Mouse (Mus musculus) lung, embryonic 16.5 days (tissue): ENCODE data around the gene Rufy2. TPM values are rescaled to one million over a fixed set of nuclear protein-coding genes. Genes with fewer than 3 reads are reported as not detected.
A peak's percentile ranks its signal among the peaks of the same experiment; 100 is the strongest.

Experiments used
- ATAC-seq: fragments of 200-750 bp; cut with Nextera tagmentation; 2 replicates; pipeline ENCODE4 v1.8.0; 2017; ENCODE audit warnings: low read depth, mild to moderate bottlenecking, moderate library complexity
- H3K27ac ChIP-seq: fragments of 300-500 bp; sonication (generic); 2 replicates; pipeline ENCODE4 v1.5.1; 2014; ENCODE audit warnings: mild to moderate bottlenecking, control low read depth, low read length
- H3K27me3 ChIP-seq: fragments of 300-500 bp; sonication (generic); 2 replicates; pipeline ENCODE4 v1.6.1; 2014; ENCODE audit warnings: low read depth, low read length, mixed read lengths; ENCODE audit not compliant: control insufficient read depth, insufficient read depth
- H3K36me3 ChIP-seq: fragments of 300-500 bp; sonication (generic); 2 replicates; pipeline ENCODE4 v1.6.1; 2014; ENCODE audit warnings: low read length; ENCODE audit not compliant: control insufficient read depth, insufficient read depth
- H3K4me1 ChIP-seq: fragments of 300-500 bp; sonication (generic); replicated peaks from 2 replicates; pipeline ENCODE4 v1.6.1; 2014; ENCODE audit warnings: low read length, mixed read lengths; ENCODE audit not compliant: control insufficient read depth, insufficient read depth
- H3K4me2 ChIP-seq: fragments of 300-500 bp; sonication (generic); 2 replicates; pipeline ENCODE4 v1.6.1; 2014; ENCODE audit warnings: low read depth, low read length, control low read depth
- H3K4me3 ChIP-seq: fragments of 300-500 bp; sonication (generic); 2 replicates; pipeline ENCODE4 v1.5.1; 2014; ENCODE audit warnings: mild to moderate bottlenecking, low read length, control low read depth
- H3K9ac ChIP-seq: fragments of 300-500 bp; sonication (generic); 2 replicates; pipeline ENCODE4 v1.6.1; 2014; ENCODE audit warnings: low read length, control low read depth
- H3K9me3 ChIP-seq: fragments of 300-500 bp; sonication (generic); 2 replicates; pipeline ENCODE4 v1.6.1; 2016; ENCODE audit warnings: low read length; ENCODE audit not compliant: control insufficient read depth
- WGBS: fragments of 180-500 bp; shearing (Covaris S2); extraction: QIAGEN DNeasy Blood & Tissue Kit; methylation state at CpG from one replicate; pipeline ENCODE4 v1.1.7; 2014; 5-methylcytosine and 5-hydroxymethylcytosine counted together
- polyA plus RNA-seq: library from polyadenylated mRNA; unstranded; fragments of >200 nt; fragmentation: Nextera tagmentation; extraction: Ambion mirVana; gene quantifications from 2 replicates; pipeline ENCODE4 v1.2.1, GENCODE M21; 2015

Gene Rufy2
- polyA plus RNA-seq, 1 experiment from 2014 or later, result 16.5 TPM

DNA sequence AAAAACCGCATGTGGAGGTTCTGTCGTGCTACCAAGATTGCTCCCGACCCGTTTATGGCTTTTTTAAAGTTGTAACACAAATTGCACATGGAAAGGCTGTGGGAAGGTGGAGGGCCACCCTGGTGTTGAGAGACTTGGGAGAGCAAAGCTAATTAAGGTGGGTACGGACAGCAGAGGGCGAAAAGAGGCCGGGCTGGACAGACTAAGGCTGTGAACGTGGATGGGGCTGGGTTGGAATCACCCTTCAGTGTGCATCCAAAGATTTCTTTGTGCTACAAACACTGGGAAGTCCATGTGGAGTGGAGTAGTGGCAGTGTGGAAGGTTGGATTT is 44.5 kb downstream of the Rufy2 start:
- H3K9ac ChIP-seq, result peak overlapping the region; percentile 84
- peak overlapping the region; percentile 99 for H3K27ac ChIP-seq
- H3K4me3 ChIP-seq, result peak overlapping the region; percentile 94
- ATAC-seq, result peak; percentile 62
- H3K4me1 ChIP-seq, result peaks cover 20% of the 10 kb centered on the region
- WGBS, result under 1% methylated on average over 8 of the region's 8 CpGs
- no peaks in the 10 kb centered on the region for H3K27me3 ChIP-seq
- H3K9me3 ChIP-seq, result no peaks in the 10 kb centered on the region
- H3K36me3 ChIP-seq, result no peaks in the 10 kb centered on the region
- H3K4me2 ChIP-seq, result peak overlapping the region; percentile 64

DNA sequence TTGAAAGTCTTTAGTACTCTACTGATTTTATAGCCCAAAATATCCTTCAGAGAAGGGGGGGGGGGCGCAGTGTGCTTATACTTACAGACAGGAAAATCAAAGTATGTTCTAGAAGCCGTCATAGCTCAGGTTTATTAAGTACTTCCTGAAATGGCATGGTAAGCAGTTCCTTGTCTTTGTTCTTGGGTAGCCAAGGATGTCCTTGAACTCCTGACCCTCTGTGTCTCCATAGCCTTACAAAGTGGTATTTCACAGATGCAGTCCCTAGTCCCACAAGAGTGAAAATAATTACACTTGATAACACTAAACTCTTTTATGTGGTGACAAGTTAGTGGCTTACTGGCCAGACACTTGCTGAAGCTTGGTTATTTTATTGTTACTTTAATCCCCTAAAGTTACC is 45.0 kb downstream of the Rufy2 start:
- H3K9me3 ChIP-seq, result no peaks in the 10 kb centered on the region
- peak overlapping the region; percentile 84; the same call in 1 of the 2 replicates for H3K9ac ChIP-seq
- no peaks in the 10 kb centered on the region for H3K36me3 ChIP-seq
- no peaks in the 10 kb centered on the region for H3K27me3 ChIP-seq
- H3K27ac ChIP-seq, result peak overlapping the region; percentile 99
- 15% methylated on average over 2 of the region's 2 CpGs for whole genome bisulfite sequencing
- H3K4me3 ChIP-seq, result peak overlapping the region; percentile 94
- peaks cover 20% of the 10 kb centered on the region for H3K4me1 ChIP-seq
- ATAC-seq, result no peak
- H3K4me2 ChIP-seq, result peak overlapping the region; percentile 64

DNA sequence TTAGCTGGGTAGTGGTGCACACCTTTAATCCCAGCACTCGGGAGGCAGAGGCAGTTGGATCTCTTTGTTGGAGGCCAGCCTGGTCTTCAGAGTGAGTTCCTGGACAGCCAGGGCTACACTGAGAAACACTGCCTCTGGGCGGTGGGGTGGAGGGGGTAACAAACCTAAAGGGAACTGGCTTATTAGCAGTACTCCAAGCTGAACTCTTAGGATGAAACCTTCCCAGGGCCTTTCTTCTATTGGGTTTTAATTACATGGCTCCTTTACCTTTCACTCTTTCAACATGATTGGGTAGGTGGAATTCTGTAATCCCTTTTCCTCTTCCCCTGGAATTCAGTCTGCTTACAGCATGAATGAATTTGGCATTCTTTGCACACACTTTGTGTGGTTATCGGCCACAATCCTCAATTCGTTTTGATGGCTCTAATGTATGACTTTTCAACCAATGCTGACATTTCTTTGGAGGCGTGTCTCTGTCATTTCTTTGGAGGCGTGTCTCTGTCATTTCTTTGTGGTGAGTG is 45.5 kb downstream of the Rufy2 start:
- Histone ChIP-seq H3K27me3 (no peaks in the 10 kb centered on the region), H3K36me3 (no peaks in the 10 kb centered on the region), H3K9ac (no peak overlapping the region), H3K27ac (peak overlapping the region; percentile 99), H3K4me1 (peaks cover 16% of the 10 kb centered on the region), H3K4me3 (no peak overlapping the region), H3K9me3 (no peaks in the 10 kb centered on the region), H3K4me2 (peak overlapping the region; percentile 64; the same call in 1 of the 2 replicates)
- no peak for ATAC-seq
- WGBS, result 60% methylated on average over 6 of the region's 6 CpGs

DNA sequence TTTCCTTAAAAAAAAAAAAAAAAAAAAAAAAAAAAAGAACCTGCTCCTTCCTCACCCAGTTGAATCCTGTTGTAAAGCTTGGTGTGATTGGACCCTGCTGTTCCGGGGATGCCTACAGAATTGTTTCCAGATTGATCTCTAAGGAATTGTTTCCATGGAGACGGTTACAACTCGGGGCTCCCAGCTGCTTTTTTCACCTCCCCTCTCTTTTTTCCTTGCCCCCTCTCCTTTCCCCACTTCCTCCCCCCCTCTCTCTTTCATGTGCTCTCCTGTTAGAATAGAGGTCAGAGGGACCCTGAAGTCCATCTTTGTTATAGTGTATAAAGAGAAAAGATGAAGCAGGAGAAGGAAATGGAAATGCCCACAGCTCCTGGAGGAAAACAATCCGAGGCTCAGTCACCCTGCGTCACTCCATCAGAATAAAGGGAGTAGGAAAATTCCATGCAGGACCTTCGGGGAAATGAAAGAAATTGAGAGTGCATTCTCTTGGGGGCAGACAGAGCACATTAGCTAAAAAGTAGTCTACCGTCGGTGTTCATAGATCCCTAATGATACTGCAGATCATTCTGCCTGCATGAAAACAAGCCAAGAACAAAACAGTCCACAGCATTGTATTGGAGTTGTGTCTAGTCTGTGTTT is 46.3 kb downstream of the Rufy2 start:
- Histone ChIP-seq H3K4me1 (peaks cover 11% of the 10 kb centered on the region), H3K9ac (no peak overlapping the region), H3K4me3 (no peak overlapping the region), H3K27me3 (no peaks in the 10 kb centered on the region), H3K27ac (no peak overlapping the region), H3K36me3 (no peaks in the 10 kb centered on the region), H3K4me2 (no peak overlapping the region), H3K9me3 (no peaks in the 10 kb centered on the region)
- 51% methylated on average over 8 of the region's 8 CpGs for WGBS
- ATAC-seq, result no peak

DNA sequence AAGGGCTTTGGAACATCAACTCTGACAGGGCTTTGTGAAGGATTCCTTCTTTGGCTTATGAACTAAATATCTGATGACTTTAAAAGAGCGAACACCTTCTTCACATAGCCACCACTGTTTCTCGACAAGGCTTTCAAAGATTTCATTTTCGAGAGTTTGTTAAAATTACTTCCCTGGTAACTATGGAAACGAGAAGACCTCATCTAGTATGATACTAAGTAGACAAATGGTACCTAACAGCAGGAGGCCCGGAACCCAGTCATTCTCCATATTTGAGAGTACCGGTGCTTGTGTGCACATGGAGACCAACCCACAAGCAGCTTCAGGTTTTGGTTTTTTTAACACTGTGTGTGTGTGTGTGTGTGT is 46.8 kb downstream of the Rufy2 start:
- H3K4me1 ChIP-seq, result peaks cover 6% of the 10 kb centered on the region
- no peak overlapping the region for H3K27ac ChIP-seq
- H3K9me3 ChIP-seq, result no peaks in the 10 kb centered on the region
- no peak overlapping the region for H3K4me3 ChIP-seq
- no peaks in the 10 kb centered on the region for H3K27me3 ChIP-seq
- H3K9ac ChIP-seq, result no peak overlapping the region
- no peaks in the 10 kb centered on the region for H3K36me3 ChIP-seq
- ATAC-seq, result no peak
- 75% methylated on average over 6 of the region's 6 CpGs for WGBS
- H3K4me2 ChIP-seq, result no peak overlapping the region

DNA sequence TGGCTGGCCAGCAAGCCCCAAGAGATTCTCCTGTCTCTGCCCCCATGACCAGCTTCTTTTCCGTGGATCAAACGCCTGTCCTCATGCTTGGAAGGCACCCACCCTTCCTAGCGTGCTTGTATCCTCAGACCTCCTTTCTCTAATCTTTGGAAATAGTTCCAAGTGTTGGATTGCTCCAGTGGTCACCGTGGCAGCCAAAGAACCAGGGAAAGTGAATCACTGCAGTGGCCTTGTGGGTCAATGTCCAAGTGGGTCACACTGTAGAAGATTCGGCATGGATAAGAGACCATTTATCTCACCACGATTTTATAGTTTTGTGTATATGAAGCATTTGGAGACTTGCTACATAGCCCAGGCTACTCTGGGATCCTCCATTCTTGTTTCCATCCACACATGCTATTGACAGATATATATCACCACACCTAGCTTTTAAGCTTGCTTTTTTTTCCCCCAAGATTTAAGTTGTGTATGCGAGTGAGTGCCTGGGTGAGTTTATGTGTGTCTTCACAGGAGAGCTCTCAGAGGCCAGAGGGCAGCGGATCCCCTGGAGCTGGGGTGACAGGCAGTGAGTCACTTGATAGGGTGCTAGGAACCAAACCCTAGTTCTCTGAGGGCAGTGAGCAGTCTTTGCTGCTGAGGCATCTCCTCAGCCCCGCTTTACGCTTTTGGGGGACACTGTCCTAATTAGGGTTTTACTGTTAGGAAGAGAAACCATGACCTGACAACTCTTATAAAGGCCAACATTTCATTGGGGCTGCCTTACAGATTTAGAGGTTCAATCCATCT is 47.5 kb downstream of the Rufy2 start:
- Histone ChIP-seq H3K4me3 (no peak overlapping the region), H3K27me3 (no peaks in the 10 kb centered on the region), H3K36me3 (no peaks in the 10 kb centered on the region), H3K9ac (no peak overlapping the region), H3K4me2 (no peak overlapping the region), H3K9me3 (no peaks in the 10 kb centered on the region), H3K4me1 (peaks cover 3% of the 10 kb centered on the region; the same call in 1 of the 2 replicates), H3K27ac (no peak overlapping the region)
- ATAC-seq, result no peak
- WGBS, result 90% methylated on average over 10 of the region's 10 CpGs

DNA sequence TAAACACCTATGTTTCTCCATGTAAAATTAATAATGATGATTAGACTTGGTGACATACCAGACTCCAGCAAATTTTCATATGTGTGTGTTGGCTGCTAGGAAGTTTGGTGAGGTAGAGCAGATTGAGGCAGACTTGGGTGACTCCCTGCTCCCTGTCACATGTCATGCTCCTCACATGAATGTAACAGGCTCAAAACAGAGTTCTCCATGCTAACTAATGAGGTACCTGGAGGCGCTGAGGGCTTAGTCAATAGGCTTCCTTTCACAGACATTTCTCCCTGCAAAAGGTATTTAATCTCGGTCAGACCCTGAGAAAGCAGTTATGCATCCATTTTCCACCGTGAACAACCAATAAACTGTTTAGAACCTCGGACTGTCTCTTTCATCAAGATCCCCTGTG is 48.4 kb downstream of the Rufy2 start:
- WGBS, result 80% methylated on average over 4 of the region's 4 CpGs
- Histone ChIP-seq H3K9me3 (no peaks in the 10 kb centered on the region), H3K9ac (no peak overlapping the region), H3K4me1 (peaks cover 3% of the 10 kb centered on the region; the same call in 1 of the 2 replicates), H3K36me3 (no peaks in the 10 kb centered on the region), H3K4me2 (no peak overlapping the region), H3K27me3 (no peaks in the 10 kb centered on the region), H3K27ac (no peak overlapping the region), H3K4me3 (no peak overlapping the region)
- ATAC-seq, result no peak

DNA sequence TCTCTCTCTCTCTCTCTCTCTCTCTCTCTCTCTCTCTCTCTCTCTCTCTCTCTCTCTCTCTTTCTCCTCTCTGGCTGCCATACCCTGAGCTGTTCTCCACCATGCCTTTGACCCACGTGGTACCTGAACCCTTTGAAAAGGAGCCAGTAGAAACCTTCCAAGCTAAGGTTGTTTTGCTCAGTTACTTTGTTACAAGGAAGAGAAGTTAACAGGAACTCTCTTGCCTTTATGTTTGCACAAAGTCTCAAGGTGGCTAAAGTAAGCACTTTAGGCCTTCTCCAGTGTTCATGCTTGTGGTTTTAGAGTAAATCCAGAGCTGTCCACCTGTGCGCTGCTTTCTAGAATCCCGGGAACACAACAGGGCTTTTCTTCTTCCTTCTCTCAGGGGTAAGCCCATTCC is 52.2 kb downstream of the Rufy2 start:
- H3K4me2 ChIP-seq, result no peak overlapping the region
- no peaks in the 10 kb centered on the region for H3K9me3 ChIP-seq
- no peaks in the 10 kb centered on the region for H3K36me3 ChIP-seq
- ATAC-seq, result peak; percentile 94
- H3K27ac ChIP-seq, result peak overlapping the region; percentile 59
- 43% methylated on average over 3 of the region's 3 CpGs for WGBS
- H3K9ac ChIP-seq, result no peak overlapping the region
- H3K4me3 ChIP-seq, result no peak overlapping the region
- no peaks in the 10 kb centered on the region for H3K27me3 ChIP-seq
- H3K4me1 ChIP-seq, result no peaks in the 10 kb centered on the region; the same call in 1 of the 2 replicates

DNA sequence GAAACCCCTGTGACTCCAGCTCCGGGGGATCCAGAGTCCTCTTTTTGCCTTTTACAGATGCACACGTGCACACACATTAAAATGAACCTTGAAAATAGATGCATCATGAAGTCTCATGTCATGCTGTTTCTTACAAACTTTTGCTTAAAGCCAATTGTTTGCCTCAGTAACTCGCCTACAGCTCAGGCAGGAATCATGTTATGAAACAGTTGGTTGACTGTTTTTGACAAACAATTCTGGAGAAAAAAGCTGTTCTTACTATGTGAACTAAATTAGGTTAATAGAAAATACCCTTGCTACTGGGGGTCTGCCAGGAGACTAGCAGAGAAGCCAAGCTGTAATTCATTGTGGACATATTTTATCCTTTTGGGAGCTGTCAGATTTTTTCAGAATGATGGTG is 52.9 kb downstream of the Rufy2 start:
- Histone ChIP-seq H3K9me3 (no peaks in the 10 kb centered on the region), H3K4me2 (no peak overlapping the region), H3K36me3 (no peaks in the 10 kb centered on the region), H3K4me1 (no peaks in the 10 kb centered on the region; the same call in 1 of the 2 replicates), H3K4me3 (no peak overlapping the region), H3K27ac (peak overlapping the region; percentile 59), H3K27me3 (no peaks in the 10 kb centered on the region), H3K9ac (no peak overlapping the region)
- 59% methylated on average over 3 of the region's 3 CpGs for WGBS
- ATAC-seq, result no peak
